Mouse (Mus musculus) macrophage (primary cell): ENCODE data around the gene Olfr24. TPM values are rescaled to one million over a fixed set of nuclear protein-coding genes. Genes with fewer than 3 reads are reported as not detected.
"Not testable (repeated sequence)": the region's sequence is repeated elsewhere in the genome, so short reads cannot be mapped to it uniquely, and the experiment has no call there.

Source experiments
- H3K27ac ChIP-seq: fragments of 350-480 bp; formaldehyde crosslinking; 2 replicates; pipeline ENCODE4 v1.9.0; 2021
- H3K36me3 ChIP-seq: fragments of 350-480 bp; formaldehyde crosslinking; 2 replicates; pipeline ENCODE4 v1.9.0; 2021; ENCODE audit errors: inconsistent target
- H3K4me3 ChIP-seq: fragments of 350-480 bp; formaldehyde crosslinking; 2 replicates; pipeline ENCODE4 v1.9.0; 2021; ENCODE audit errors: inconsistent target
- H3K79me2 ChIP-seq: fragments of 350-480 bp; formaldehyde crosslinking; 2 replicates; pipeline ENCODE4 v1.9.0; 2021; ENCODE audit errors: inconsistent target
- WGBS: methylation state at CpG from one replicate; pipeline ENCODE4 v1.1.7; 2026; ENCODE audit warnings: inconsistent platforms; ENCODE audit not compliant: missing documents; 5-methylcytosine and 5-hydroxymethylcytosine counted together
- polyA plus RNA-seq: library from polyadenylated mRNA; stranded (reverse); fragments of 250-400 nt; gene quantifications from 3 replicates; pipeline ENCODE4 v1.2.4, GENCODE M21; 2018; ENCODE audit warnings: inconsistent platforms
- total RNA-seq, 78 experiments: library from RNA; depleted of rRNA; stranded (reverse); fragments of 250-400 nt; gene quantifications; 1 replicate in 9 of 78; 2 replicates in 24 of 78; 3 replicates in 43 of 78; 4 replicates in 2 of 78; pipeline ENCODE4 v1.2.4; 2018; ENCODE audit warnings: inconsistent platforms in 56 of 78

Olfr24 gene
- not detected for total RNA-seq (2018; cell fraction: chromatin; rRNA removed)
- total RNA-seq (2018; cell fraction: cytosol; rRNA removed), result not detected
- not detected for total RNA-seq (2018; cell fraction: nucleus; rRNA removed)
- polyA plus RNA-seq, result not detected in 3 replicates

DNA sequence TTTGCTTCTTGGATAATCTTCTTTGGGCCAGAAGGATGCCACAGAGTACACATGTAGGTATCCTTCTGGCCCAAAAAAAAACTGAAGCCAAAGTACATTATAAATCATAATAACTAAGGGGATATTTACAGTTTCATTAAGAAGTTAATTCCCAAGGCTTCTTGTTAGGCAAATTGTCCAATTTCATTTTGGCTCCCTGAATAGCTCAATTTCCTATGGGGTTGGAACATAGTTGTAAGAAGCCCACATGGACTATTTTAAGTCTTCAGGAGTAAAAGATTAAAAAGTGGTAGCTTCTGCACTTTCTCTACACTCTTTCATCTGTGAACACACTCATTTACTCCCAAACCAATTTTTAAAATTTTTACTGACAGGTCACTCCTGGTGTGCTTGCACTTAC lies at the start of gene Olfr24:
Gene Olfr24 (minus strand): TSS at position 101 of the 400 bp plus-strand sequence.
- Histone ChIP-seq H3K27ac (no peak within 1 kb of the TSS), H3K4me3 (no peak within 1 kb of the TSS), H3K36me3 (no peaks in the 10 kb centered on the region), H3K79me2 (no peaks in the 10 kb centered on the region)

DNA sequence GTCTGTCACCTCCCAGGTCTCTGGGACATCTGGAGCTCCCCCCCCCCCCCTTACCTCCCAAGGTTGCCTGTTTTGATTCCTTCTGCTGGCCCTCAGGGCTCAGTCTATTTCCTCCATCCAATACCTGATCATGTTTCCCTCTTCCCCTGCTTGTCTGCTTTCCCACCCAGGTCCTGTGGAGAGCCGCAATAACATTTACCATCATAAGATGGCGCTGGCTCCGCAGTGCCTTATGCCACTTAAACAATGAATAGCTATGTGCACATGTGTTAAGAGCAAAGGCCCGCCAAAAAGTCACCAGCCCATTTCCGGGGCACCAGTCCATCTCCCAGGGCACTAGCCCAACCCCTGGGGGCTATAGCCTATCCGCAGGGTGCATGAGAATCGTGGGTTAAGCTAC lies 21.5 kb upstream of the Olfr24 start:
- 62% methylated on average over 7 of the region's 7 CpGs for WGBS
- Histone ChIP-seq H3K4me3 (no peak overlapping the region), H3K79me2 (no peaks in the 10 kb centered on the region), H3K36me3 (no peaks in the 10 kb centered on the region), H3K27ac (no peak overlapping the region)

DNA sequence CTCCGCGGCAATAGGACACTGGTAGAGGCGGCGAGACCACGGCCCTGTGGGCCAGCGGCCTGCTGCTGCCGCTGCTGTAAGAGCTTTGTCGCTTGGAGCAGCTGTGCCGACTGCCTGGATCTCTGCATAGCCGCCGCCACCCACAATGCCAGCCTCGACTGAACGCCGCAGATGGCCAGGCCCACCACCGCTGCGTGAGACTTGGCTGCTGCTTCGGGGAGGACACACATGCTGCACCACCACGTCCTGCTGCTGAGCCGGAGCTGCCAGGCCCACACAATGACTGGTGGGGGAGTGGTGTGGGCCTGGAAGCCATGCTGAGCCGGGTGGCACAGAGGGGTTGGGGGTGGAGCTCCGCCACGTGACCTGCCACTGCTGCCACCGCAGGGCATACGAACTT lies 15.7 kb upstream of the Olfr24 start:
- WGBS, result 80% methylated on average over 24 of the region's 24 CpGs
- Histone ChIP-seq H3K4me3 (no peak overlapping the region), H3K27ac (no peak overlapping the region), H3K79me2 (no peaks in the 10 kb centered on the region), H3K36me3 (no peaks in the 10 kb centered on the region)

DNA sequence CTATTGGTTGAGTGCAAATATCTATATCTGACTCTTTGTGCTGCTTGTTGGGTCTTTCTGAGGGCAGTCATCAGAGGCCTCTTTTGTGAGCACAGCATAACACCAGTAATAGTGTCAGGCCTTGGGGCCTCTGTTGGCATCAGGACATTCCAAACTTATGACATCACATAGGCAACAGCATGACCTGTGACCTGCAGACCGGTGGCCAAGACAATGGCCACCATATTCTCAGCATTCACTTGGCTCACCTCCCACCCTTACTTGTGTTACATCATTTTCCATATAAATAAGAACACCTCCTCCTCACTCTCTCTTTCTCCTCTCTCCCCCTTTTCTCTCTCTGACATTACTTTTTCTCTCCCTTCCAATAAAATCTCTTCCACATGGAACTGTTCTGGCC lies 15.2 kb upstream of the Olfr24 start:
- WGBS, result 47% methylated on average over 1 of the region's 1 CpGs
- Histone ChIP-seq H3K4me3 (no peak overlapping the region), H3K79me2 (no peaks in the 10 kb centered on the region), H3K36me3 (no peaks in the 10 kb centered on the region), H3K27ac (no peak overlapping the region)

DNA sequence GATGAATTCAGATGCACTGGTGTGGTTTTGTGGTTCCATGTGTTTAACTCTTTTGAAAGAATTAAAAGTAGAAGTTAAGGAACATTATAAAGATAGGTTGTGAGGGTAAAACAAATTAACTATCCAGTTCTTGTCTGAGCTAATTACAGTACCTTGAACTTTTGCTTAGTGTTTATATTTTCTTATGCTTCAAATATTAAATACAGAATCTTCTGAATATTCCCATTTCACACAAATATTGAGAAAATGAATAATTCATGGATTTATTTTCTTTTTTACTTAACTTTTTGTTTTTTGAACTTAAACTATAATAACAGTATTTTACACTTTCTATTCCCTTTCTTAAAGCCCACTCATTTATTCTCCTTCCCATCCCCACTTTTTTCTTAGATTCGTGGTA lies 8.2 kb downstream of the Olfr24 start:
- H3K36me3 ChIP-seq, result no peaks in the 10 kb centered on the region
- WGBS, result 56% methylated on average over 1 of the region's 1 CpGs
- H3K27ac ChIP-seq, result no peak overlapping the region
- H3K79me2 ChIP-seq, result no peaks in the 10 kb centered on the region
- no peak overlapping the region for H3K4me3 ChIP-seq

DNA sequence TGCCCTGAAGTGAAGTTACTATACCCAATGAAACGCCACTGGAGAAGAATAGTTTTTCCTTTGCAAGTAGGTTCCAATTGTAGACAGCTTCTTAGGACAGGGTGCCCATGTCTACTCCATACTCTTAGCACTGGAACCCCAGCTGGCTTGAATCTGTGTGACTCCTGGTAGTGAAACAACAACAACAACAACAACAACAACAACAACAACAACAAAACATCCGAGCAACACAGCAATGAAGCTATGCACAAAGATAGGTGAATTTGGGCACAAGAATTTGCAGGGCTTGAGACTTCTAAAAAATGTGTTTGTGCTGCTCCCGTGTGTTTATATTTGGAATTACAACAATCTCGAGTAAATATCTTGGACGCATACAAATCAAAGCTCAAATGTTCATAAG lies 19.2 kb downstream of the Olfr24 start:
- Histone ChIP-seq H3K79me2 (no peaks in the 10 kb centered on the region), H3K4me3 (no peak overlapping the region), H3K27ac (no peak overlapping the region), H3K36me3 (no peaks in the 10 kb centered on the region)
- 20% methylated on average over 5 of the region's 5 CpGs for WGBS

DNA sequence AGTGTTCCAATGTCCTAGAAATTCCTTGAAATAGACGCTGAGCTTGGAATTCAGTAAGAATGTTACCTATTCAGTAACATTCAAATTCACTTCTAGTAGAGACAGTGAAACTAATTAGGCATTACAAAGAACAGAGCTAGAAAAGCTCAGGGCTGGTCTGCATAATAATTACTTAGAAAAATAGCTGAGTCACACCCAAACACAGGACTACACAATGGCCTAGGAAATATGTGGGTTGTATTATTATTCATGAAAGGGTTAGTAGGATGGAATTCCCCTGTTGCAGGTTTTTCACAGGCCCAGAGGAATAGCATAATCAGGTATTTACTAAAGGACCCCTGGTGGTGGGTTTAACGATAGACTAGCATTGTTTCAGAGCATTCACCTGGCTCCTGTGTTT lies 29.6 kb downstream of the Olfr24 start:
- not testable (repeated sequence) for H3K27ac ChIP-seq, H3K4me3 ChIP-seq, H3K79me2 ChIP-seq, H3K36me3 ChIP-seq
- 83% methylated on average over 2 of the region's 2 CpGs for WGBS

DNA sequence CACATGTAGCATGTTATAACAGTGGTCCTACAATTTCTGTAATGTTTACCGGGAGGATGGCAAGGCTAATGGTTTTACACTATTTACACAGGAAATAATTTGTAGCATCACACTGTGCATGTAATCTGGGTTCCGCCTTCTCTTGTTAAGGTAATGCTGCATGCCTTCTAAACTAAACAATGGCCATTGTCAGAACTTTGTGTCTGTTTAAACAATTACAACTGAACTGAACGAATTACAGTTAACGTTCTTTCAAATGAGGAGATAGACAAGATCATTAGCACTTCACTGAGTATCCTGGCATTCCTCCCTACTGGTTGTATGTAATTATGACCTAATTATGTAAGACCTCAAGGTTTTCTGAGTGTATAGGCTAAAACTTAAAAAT lies 41.1 kb downstream of the Olfr24 start:
- H3K27ac ChIP-seq, result no peak overlapping the region
- 79% methylated on average over 4 of the region's 4 CpGs for whole genome bisulfite sequencing
- no peak overlapping the region for H3K4me3 ChIP-seq
- no peaks in the 10 kb centered on the region for H3K36me3 ChIP-seq
- H3K79me2 ChIP-seq, result no peaks in the 10 kb centered on the region

DNA sequence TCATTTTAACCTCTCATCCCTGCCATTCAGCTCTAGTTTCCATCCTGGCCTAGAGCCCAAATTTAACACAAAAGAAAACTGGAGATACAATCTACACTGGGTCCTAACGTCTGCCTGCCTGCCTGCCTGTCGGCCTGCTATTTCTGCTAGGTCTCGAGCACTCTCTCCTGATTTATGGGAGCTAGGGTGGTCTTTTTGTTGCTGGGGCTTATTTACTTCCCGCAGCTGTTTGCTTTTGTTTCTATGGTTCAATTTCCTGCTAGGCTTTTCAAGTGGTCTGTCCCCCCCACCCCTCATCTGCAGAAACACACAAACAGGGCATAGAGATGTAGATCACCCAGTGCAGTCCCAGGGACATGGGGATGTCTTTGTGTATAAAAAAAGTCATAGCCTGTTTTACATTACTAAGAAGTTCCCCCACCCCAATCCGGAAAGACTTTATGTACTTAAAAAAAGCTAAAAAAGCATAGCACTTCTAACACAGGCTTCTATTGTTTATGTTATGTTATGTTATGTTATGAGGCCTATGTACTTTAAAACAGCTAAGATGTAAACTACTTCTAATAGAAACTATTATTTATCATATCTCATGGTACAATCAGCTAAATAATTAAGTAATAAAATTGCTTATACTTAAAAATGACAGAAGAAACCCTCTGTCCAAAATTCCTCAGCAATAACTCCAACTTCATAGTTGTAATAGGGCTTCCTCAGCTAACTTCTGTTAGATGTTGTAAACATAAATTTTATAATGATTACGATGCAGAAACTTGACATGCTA lies 41.7 kb downstream of the Olfr24 start:
- Histone ChIP-seq H3K27ac (no peak overlapping the region), H3K79me2 (no peaks in the 10 kb centered on the region), H3K36me3 (no peaks in the 10 kb centered on the region), H3K4me3 (no peak overlapping the region)
- WGBS, result 47% methylated on average over 6 of the region's 6 CpGs

DNA sequence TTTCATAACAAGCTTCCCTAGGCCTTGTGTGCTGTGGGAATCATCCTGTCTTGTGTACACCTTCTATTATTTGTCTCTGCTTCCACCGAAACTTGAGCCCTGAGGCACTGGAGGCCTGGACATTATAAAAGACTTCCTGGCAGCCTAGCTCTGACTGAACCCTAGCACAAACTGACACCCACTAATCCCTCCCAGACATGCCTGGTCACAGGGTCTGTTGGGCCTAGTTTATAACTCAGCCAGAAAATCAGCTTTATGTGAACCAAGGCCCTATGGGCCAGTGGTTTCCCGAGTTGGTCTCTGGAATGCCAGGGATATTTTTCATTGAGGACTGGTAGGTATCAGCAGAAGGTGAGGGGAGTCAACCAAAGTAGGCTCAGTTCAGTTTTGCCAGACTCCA lies 42.8 kb downstream of the Olfr24 start:
- H3K4me3 ChIP-seq, result no peak overlapping the region
- H3K27ac ChIP-seq, result no peak overlapping the region
- no peaks in the 10 kb centered on the region for H3K79me2 ChIP-seq
- no peaks in the 10 kb centered on the region for H3K36me3 ChIP-seq
- 66% methylated on average over 2 of the region's 2 CpGs for WGBS

DNA sequence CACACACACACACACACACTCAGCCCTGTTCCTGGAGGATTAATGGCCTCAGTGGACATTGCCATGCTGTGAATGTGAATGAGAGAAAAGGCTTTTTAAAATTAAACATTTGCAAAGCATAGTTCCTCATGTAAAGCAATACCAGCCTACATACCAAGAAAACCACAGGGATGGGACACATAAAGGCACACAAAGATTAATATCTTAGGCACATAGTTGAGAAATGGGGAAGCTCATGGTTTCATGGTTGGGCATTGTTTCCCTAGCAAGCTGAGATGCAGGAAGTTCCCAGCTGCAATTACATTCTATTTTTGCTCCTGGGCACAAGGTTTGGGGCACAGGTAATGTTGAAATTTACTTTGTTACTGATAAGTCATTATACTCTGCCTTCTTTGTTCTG lies 58.2 kb downstream of the Olfr24 start:
- Histone ChIP-seq H3K36me3 (no peaks in the 10 kb centered on the region), H3K27ac (no peak overlapping the region), H3K79me2 (no peaks in the 10 kb centered on the region), H3K4me3 (no peak overlapping the region)

Other genes starting within 250 kb of the Olfr24 start
- gene Muc16, start 89.5 kb downstream of the Olfr24 start, polyA plus RNA-seq, result not detected in 3 replicates
- gene Olfr828, start 55.5 kb upstream of the Olfr24 start, polyA plus RNA-seq, result not detected in 3 replicates
- gene Olfr829, start 90.9 kb upstream of the Olfr24 start, polyA plus RNA-seq, result not detected in 3 replicates
- gene Olfr830, start 110.7 kb upstream of the Olfr24 start, polyA plus RNA-seq, result not detected in 3 replicates
- gene Olfr832, start 173.1 kb upstream of the Olfr24 start, polyA plus RNA-seq, result not detected in 3 replicates
- gene Olfr834, start 224.0 kb upstream of the Olfr24 start, polyA plus RNA-seq, result not detected in 3 replicates